7 mouse cellular contexts compared by ENCODE assay signal in the genomic region with DNA sequence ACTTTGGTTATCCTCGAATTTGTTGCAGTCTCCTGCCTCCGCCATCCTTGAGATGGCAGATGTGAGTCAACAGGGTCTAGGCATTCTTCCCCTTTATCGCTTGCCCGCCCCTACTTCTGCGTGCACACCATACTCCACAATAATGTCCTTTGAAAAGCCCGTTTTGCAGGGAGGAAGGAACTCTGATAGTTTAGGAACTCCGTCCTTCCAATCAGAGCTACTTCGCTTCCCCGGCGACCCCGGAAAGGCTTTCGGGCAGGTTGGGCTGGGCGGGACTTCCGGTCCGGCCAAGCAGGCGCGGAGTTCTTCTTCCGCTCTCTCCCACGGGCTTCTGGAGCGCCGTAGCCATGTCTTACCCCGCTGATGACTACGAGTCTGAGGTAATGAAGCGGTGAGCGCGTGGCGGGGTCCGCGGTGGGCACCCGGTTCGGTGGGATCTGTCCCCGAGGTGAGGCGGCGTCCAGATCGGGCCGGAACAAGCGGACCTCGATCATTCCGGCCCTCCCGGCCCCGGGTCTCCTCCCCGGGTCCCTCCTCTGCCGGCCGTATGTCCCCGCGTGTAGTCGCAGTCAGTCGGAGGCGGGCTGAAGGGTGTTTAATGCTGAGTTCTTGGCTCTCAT. TPM values are rescaled to one million over a fixed set of nuclear protein-coding genes. Genes with fewer than 3 reads are reported as not detected.
DNase-seq lines count a peak whose midpoint lies in the region; ATAC-seq lines count a peak whose summit lies in the region.

TSS of gene Eif3l (plus strand) at position 267 of the 620 bp plus-strand sequence.

- peaks cover 38% of the 10 kb centered on the region for H3K36me3 ChIP-seq in midbrain, embryonic 10.5 days

- H3K4me1 ChIP-seq in midbrain, embryonic 10.5 days, result peaks cover 31% of the 10 kb centered on the region

- peak within 1 kb of the TSS; percentile 96 for H3K4me3 ChIP-seq in midbrain, embryonic 10.5 days

- H3K27me3 ChIP-seq in midbrain, embryonic 10.5 days (ENCODE audit: low read depth, poor library complexity, severe bottlenecking), result no peaks in the 10 kb centered on the region

- H3K9me3 ChIP-seq in midbrain, embryonic 10.5 days (replicated peaks), result no peaks in the 10 kb centered on the region

- H3K27ac ChIP-seq in midbrain, embryonic 10.5 days (replicated peaks), result peak within 1 kb of the TSS; percentile 89

- under 1% methylated on average over 49 of the region's 49 CpGs for WGBS in midbrain, embryonic 10.5 days

- ATAC-seq in inflammation-experienced regulatory T-cells, adult 6 months, result peak; percentile 86

- peak; percentile 91 to 95 for DNase-seq in adrenal gland, adult (ENCODE audit: inconsistent age in 2 of 2, low spot score in 1 of 2)
- DNase-seq in embryo, embryonic 10 days (ENCODE audit: low spot score), result peak; percentile 91
- DNase-seq in gastrocnemius, postnatal 14 days, result peak; percentile 88
- DNase-seq in left cerebral cortex, postnatal 25 days (ENCODE audit: low spot score in 2 of 2), result peak; percentile 87 to 93
- peak; percentile 92 for DNase-seq in midbrain, embryonic 10.5 days (ENCODE audit: low spot score)
- DNase-seq in right cerebral cortex, postnatal 4 days, result peak; percentile 84

- intact Hi-C loops in gastrocnemius, postnatal 14 days (cut with DNase I; ENCODE audit: low total_unique reads), result no loop called here
- intact Hi-C loops in left cerebral cortex, postnatal 25 days (cut with DNase I), result loop anchor here (5.0 kb wide), 1 partner anchor 158 kb away; no protein-coding TSS in a partner anchor

RNA-seq across cellular contexts. Expression of gene Eif3l, which starts in this region (rescaled TPM):
- total RNA-seq in gastrocnemius, postnatal 14 days (2021), result 10 to 100 TPM; 65.8 to 69.7 TPM
- polyA plus RNA-seq in inflammation-experienced regulatory T-cells, adult 6 months (2017; shearing (Covaris generic)), result 100 to 1,000 TPM; 224 to 286 (median 240) TPM
- total RNA-seq in left cerebral cortex, postnatal 25 days (2021), result 10 to 100 TPM; 66.3 to 69.3 TPM
- 260 and 273 TPM in 2 replicates for polyA plus RNA-seq in midbrain, embryonic 10.5 days (2016; fragmentation: Nextera tagmentation; extraction: Ambion mirVana)

Comparison
In these comparisons a context has a peak if more than half of its experiments do, and no peak if none do; other contexts are left out.
1. Peak in every context shown above with its lines: DNase-seq, ATAC-seq, H3K4me3 ChIP-seq and H3K27ac ChIP-seq.